Mouse (Mus musculus) MEL (cell line): ENCODE measurements around the gene Srsf6. TPM values are rescaled to one million over a fixed set of nuclear protein-coding genes. Genes with fewer than 3 reads are reported as not detected.

Source experiments
- DNase-seq: peaks from one replicate; pipeline ENCODE4 v3.0.0; 2011; ENCODE audit warnings: low read depth, low spot score
- H3K27ac ChIP-seq: 2 replicates; pipeline ENCODE4 v1.5.1; 2012; ENCODE audit warnings: low read depth, mild to moderate bottlenecking, control low read depth, low read length, moderate library complexity; ENCODE audit not compliant: control insufficient read depth
- H3K27me3 ChIP-seq, 2 experiments: fragments of 150-350 bp in 1 of 2; sonication (generic) in 1 of 2; 2 replicates each; pipeline ENCODE4 v1.6.1; 2012; ENCODE audit warnings: low read length in 2 of 2, mild to moderate bottlenecking in 2 of 2, improper control_type of control experiment in 1 of 2, moderate library complexity in 1 of 2; ENCODE audit not compliant: insufficient read depth in 2 of 2, control insufficient read depth in 1 of 2
- H3K36me3 ChIP-seq, 2 experiments: 2 replicates each; pipeline ENCODE4 v1.6.1; 2012 to 2014; ENCODE audit warnings: low read length in 2 of 2, improper control_type of control experiment in 1 of 2, inconsistent platforms in 1 of 2, mild to moderate bottlenecking in 1 of 2; ENCODE audit not compliant: insufficient read depth in 2 of 2, control insufficient read depth in 1 of 2
- H3K4me1 ChIP-seq, 2 experiments: fragments of 150-350 bp in 1 of 2; sonication (generic) in 1 of 2; 2 replicates each; pipeline ENCODE4 v1.6.1; 2012; ENCODE audit warnings: low read length in 2 of 2, improper control_type of control experiment in 1 of 2, mild to moderate bottlenecking in 1 of 2; ENCODE audit not compliant: insufficient read depth in 2 of 2, control insufficient read depth in 1 of 2
- H3K4me3 ChIP-seq, 2 experiments: fragments of 150-350 bp in 1 of 2; sonication (generic) in 1 of 2; 2 replicates each; pipeline ENCODE4 v1.5.1; 2012; ENCODE audit warnings: low read depth in 2 of 2, low read length in 2 of 2, mild to moderate bottlenecking in 2 of 2, moderate library complexity in 2 of 2, control low read depth in 1 of 2, improper control_type of control experiment in 1 of 2; ENCODE audit not compliant: control insufficient read depth in 1 of 2, insufficient read depth in 1 of 2
- H3K79me2 ChIP-seq: 2 replicates; pipeline ENCODE4 v1.6.1; 2012; ENCODE audit warnings: mild to moderate bottlenecking, low read length, moderate library complexity; ENCODE audit not compliant: control insufficient read depth, poor library complexity, insufficient read depth
- H3K9ac ChIP-seq: 2 replicates; pipeline ENCODE4 v1.6.1; 2012; ENCODE audit warnings: low read depth, mild to moderate bottlenecking, control low read depth, low read length, moderate library complexity; ENCODE audit not compliant: control insufficient read depth, poor library complexity, severe bottlenecking
- H3K9me3 ChIP-seq: fragments of 150-350 bp; sonication (generic); replicated peaks from 2 replicates; pipeline ENCODE4 v1.6.1; 2012; ENCODE audit warnings: mild to moderate bottlenecking, low read length, improper control_type of control experiment, moderate library complexity; ENCODE audit not compliant: insufficient read depth
- CHD1 ChIP-seq: IDR thresholded peaks from 2 replicates; pipeline ENCODE4 v1.6.1; 2012; ENCODE audit warnings: low read depth, mild to moderate bottlenecking, inconsistent platforms, low read length, improper control_type of control experiment
- CHD2 ChIP-seq: IDR thresholded peaks from 2 replicates; pipeline ENCODE4 v1.6.1; 2011; ENCODE audit warnings: low read length, improper control_type of control experiment
- CTCF ChIP-seq, 3 experiments: IDR thresholded peaks in 2 of 3; conservative IDR thresholded peaks in 1 of 3; 2 replicates each; pipeline ENCODE4 v1.5.1; 2011 to 2012; ENCODE audit warnings: low read length in 3 of 3, low read depth in 2 of 3, mild to moderate bottlenecking in 2 of 3, improper control_type of control experiment in 1 of 3, inconsistent platforms in 1 of 3, mixed read lengths in 1 of 3, moderate library complexity in 1 of 3; ENCODE audit not compliant: control insufficient read depth in 1 of 3, insufficient read depth in 1 of 3, poor library complexity in 1 of 3, severe bottlenecking in 1 of 3
- EP300 ChIP-seq, 2 experiments: IDR thresholded peaks; 2 replicates each; pipeline ENCODE4 v1.6.1; 2011; ENCODE audit warnings: improper control_type of control experiment in 2 of 2, low read length in 2 of 2, low read depth in 1 of 2, mild to moderate bottlenecking in 1 of 2
- GABPA ChIP-seq: IDR thresholded peaks from 2 replicates; pipeline ENCODE4 v1.6.1; 2012; ENCODE audit warnings: low read depth, mild to moderate bottlenecking, inconsistent platforms, low read length, improper control_type of control experiment, moderate library complexity
- GATA1 ChIP-seq: IDR thresholded peaks from 2 replicates; pipeline ENCODE4 v1.6.1; 2011; ENCODE audit warnings: low read depth, low read length, improper control_type of control experiment
- HCFC1 ChIP-seq: IDR thresholded peaks from 2 replicates; pipeline ENCODE4 v1.6.1; 2012; ENCODE audit warnings: low read depth, mild to moderate bottlenecking, inconsistent platforms, low read length, improper control_type of control experiment, moderate library complexity
- JUND ChIP-seq: IDR thresholded peaks from 2 replicates; pipeline ENCODE4 v1.6.1; 2011; ENCODE audit warnings: low read depth, mild to moderate bottlenecking, improper control_type of control experiment, low read length
- KAT2A ChIP-seq: conservative IDR thresholded peaks from 2 replicates; pipeline ENCODE4 v1.6.1; 2012; ENCODE audit warnings: low read depth, low read length, improper control_type of control experiment, inconsistent platforms
- MAFK ChIP-seq: IDR thresholded peaks from 2 replicates; pipeline ENCODE4 v1.6.1; 2011; ENCODE audit warnings: low read depth, mild to moderate bottlenecking, low read length, improper control_type of control experiment, borderline replicate concordance
- MAX ChIP-seq: IDR thresholded peaks from 2 replicates; pipeline ENCODE4 v1.6.1; 2011; ENCODE audit warnings: low read length, improper control_type of control experiment
- MAZ ChIP-seq: IDR thresholded peaks from 2 replicates; pipeline ENCODE4 v1.6.1; 2012; ENCODE audit warnings: low read depth, mild to moderate bottlenecking, inconsistent platforms, low read length, improper control_type of control experiment
- MXI1 ChIP-seq: IDR thresholded peaks from 2 replicates; pipeline ENCODE4 v1.6.1; 2011; ENCODE audit warnings: mild to moderate bottlenecking, low read depth, low read length, improper control_type of control experiment
- MYB ChIP-seq: IDR thresholded peaks from 2 replicates; pipeline ENCODE4 v1.6.1; 2011; ENCODE audit warnings: mild to moderate bottlenecking, low read depth, low read length, improper control_type of control experiment
- MYC ChIP-seq: IDR thresholded peaks from 2 replicates; pipeline ENCODE4 v1.6.1; 2011; ENCODE audit warnings: low read depth, mild to moderate bottlenecking, low read length, improper control_type of control experiment, moderate library complexity
- NRF1 ChIP-seq: IDR thresholded peaks from 2 replicates; pipeline ENCODE4 v1.6.1; 2014; ENCODE audit warnings: low read depth, mild to moderate bottlenecking, inconsistent platforms, low read length, improper control_type of control experiment, moderate library complexity; ENCODE audit not compliant: poor library complexity, insufficient read depth, severe bottlenecking
- POLR2A ChIP-seq, 2 experiments: IDR thresholded peaks; 2 replicates each; pipeline ENCODE4 v1.6.1; 2011 to 2012; ENCODE audit warnings: low read length in 2 of 2, mild to moderate bottlenecking in 2 of 2, control low read depth in 1 of 2, improper control_type of control experiment in 1 of 2, low read depth in 1 of 2, moderate library complexity in 1 of 2; ENCODE audit not compliant: control insufficient read depth in 1 of 2, insufficient read depth in 1 of 2, poor library complexity in 1 of 2
- POLR2AphosphoS2 ChIP-seq: IDR thresholded peaks from 2 replicates; pipeline ENCODE4 v1.6.1; 2011; ENCODE audit warnings: low read length, improper control_type of control experiment
- POLR2AphosphoS5 ChIP-seq: IDR thresholded peaks from 2 replicates; pipeline ENCODE4 v1.6.1; 2012; ENCODE audit warnings: low read depth, borderline replicate concordance, mild to moderate bottlenecking, inconsistent platforms, low read length, moderate library complexity, mixed read lengths
- SIN3A ChIP-seq: IDR thresholded peaks from 2 replicates; pipeline ENCODE4 v1.6.1; 2012; ENCODE audit warnings: low read length, improper control_type of control experiment, inconsistent platforms
- SMC3 ChIP-seq: IDR thresholded peaks from 2 replicates; pipeline ENCODE4 v1.6.1; 2011; ENCODE audit warnings: low read depth, low read length, improper control_type of control experiment
- TCF12 ChIP-seq: IDR thresholded peaks from 2 replicates; pipeline ENCODE4 v1.6.1; 2014; ENCODE audit warnings: low read depth, mild to moderate bottlenecking, inconsistent platforms, low read length, improper control_type of control experiment, moderate library complexity
- UBTF ChIP-seq: IDR thresholded peaks from 2 replicates; pipeline ENCODE4 v1.6.1; 2012; ENCODE audit warnings: low read depth, mild to moderate bottlenecking, inconsistent platforms, low read length, improper control_type of control experiment, moderate library complexity, borderline replicate concordance; ENCODE audit not compliant: insufficient read depth
- USF1 ChIP-seq: IDR thresholded peaks from 2 replicates; pipeline ENCODE4 v1.6.1; 2014; ENCODE audit warnings: low read depth, mild to moderate bottlenecking, inconsistent platforms, low read length, improper control_type of control experiment, moderate library complexity
- USF2 ChIP-seq, 2 experiments: IDR thresholded peaks; 2 replicates each; pipeline ENCODE4 v1.6.1; 2011 to 2012; ENCODE audit warnings: improper control_type of control experiment in 2 of 2, low read length in 2 of 2, borderline replicate concordance in 1 of 2, inconsistent platforms in 1 of 2, low read depth in 1 of 2, mild to moderate bottlenecking in 1 of 2; ENCODE audit not compliant: insufficient read depth in 1 of 2
- ZC3H11A ChIP-seq: IDR thresholded peaks from 2 replicates; pipeline ENCODE4 v1.6.1; 2012; ENCODE audit warnings: low read depth, mild to moderate bottlenecking, inconsistent platforms, low read length, improper control_type of control experiment
- ZNF384 ChIP-seq: IDR thresholded peaks from 2 replicates; pipeline ENCODE4 v1.6.1; 2012; ENCODE audit warnings: low read depth, mild to moderate bottlenecking, inconsistent platforms, low read length, improper control_type of control experiment
- polyA plus RNA-seq, 2 experiments: library from polyadenylated mRNA; stranded (reverse) in 1 of 2; unstranded in 1 of 2; fragments of >175 nt in 1 of 2; fragments of >200 nt in 1 of 2; gene quantifications; 2 replicates each; pipeline versions ENCODE4 v1.2.1 to v1.2.4; 2012; ENCODE audit warnings: low replicate concordance in 2 of 2, low read depth in 1 of 2; ENCODE audit not compliant: insufficient read length in 2 of 2, insufficient read depth in 1 of 2, missing spikeins in 1 of 2
- total RNA-seq: library from RNA; depleted of rRNA; stranded (reverse); fragments of 300-350 nt; gene quantifications from 2 replicates; pipeline ENCODE4 v1.2.3, GENCODE M21; 2012

The Srsf6 gene
- total and polyA plus RNA-seq, 3 experiments, result 69.2 to 284 (median 173) TPM

DNA sequence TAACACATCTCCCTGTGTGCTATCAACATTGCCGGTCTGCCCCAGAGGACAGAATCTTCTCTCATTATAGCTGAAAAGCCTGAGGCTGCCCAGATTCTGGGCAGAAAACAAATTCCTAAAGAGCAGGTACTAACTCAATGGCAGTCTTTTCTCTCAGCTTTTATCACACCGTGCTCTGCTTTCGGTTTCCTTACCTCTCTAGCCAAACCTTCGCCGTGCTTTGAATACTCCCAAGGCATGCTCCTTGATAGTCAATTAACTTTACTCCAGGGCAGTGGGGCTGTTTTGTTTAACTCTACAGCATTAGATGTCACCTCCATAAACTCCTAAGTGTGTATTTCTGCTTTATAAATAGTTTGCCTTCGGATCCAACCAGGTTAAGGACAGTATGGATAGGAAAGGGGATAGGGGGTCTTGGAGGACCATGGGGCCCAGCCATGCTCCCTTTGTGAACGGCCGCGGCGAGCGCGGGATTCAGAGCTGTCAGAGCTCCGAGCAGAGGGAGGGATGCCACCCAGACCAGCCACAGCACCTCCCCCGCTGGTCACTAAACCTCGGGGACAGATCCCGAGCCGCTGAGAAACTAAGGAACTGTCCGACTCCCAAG lies 709 bp upstream of the Srsf6 start:
- TF ChIP-seq HCFC1 (no peak), POLR2A (IDR thresholded peaks at IDR 0.05; ENCODE audit: control insufficient read depth in 1 of 2, insufficient read depth in 1 of 2, low read depth in 1 of 2, low read length in 2 of 2, poor library complexity in 1 of 2) (peak in 1 of 2 experiments; percentile 49; a peak in 1 of 4 replicates), POLR2AphosphoS2 (no peak), MYC (no peak), KAT2A (no peak)
- TF ChIP-seq, all 39 proteins: peak for 1
- peaks cover 26% of the 10 kb centered on the region for H3K79me2 ChIP-seq
- no peaks in the 10 kb centered on the region for H3K27me3 ChIP-seq
- H3K4me3 ChIP-seq, result peak overlapping the region; percentile 69 to 78
- peaks cover 23 to 32% of the 10 kb centered on the region in 2 experiments for H3K36me3 ChIP-seq
- no peaks in the 10 kb centered on the region for H3K9me3 ChIP-seq
- H3K4me1 ChIP-seq, result peaks cover 0 to 22% of the 10 kb centered on the region in 2 experiments
- DNase-seq, result no peak
- peak overlapping the region; percentile 99 for H3K27ac ChIP-seq
- H3K9ac ChIP-seq, result peak overlapping the region; percentile 100

DNA sequence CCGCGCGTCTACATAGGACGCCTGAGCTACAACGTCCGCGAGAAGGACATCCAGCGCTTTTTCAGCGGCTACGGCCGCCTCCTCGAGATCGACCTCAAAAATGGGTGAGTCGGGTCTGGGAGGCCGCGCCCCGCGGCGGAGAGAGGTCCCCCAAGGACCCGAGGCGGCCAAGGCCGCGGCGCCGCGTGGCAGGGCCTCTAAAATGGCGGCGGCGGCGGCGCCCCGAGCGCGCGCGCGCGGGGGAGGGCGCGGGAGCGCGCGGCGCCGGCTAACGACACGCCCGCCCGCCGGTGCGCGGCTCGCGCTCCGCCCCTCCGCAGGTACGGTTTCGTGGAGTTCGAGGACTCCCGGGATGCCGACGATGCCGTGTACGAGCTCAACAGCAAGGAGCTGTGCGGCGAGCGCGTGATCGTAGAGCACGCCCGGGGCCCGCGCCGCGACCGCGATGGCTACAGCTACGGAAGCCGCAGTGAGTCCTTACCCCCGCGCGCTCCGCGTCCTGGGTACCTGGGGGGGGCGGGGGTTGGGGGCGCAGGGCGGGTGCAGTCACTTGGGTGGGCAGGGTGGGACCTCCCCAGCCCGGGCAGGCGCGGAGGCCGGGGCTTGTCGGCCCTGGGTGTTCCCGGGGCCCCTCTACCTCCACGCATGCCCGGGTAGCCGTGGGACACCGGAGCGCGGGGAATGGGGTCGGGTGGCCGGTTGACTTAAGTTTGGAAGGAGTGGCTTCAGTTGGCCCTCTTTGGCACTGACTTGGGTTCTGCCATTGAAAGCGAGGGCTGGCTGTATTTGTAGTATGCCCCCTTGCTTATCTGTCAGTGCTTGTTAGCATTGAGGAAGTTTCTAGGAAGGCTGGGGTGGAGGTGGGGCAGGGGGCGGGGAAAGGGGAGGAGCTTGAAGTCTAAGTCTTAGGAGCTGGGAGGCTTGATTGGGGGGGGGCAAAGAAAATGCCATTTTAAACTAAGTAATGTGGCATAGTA lies 634 bp downstream of the Srsf6 start:
- H3K9me3 ChIP-seq, result no peaks in the 10 kb centered on the region
- peaks cover 26% of the 10 kb centered on the region for H3K79me2 ChIP-seq
- peak; percentile 89 for DNase-seq
- H3K27me3 ChIP-seq, result no peaks in the 10 kb centered on the region
- peak overlapping the region; percentile 94 to 99 for H3K4me3 ChIP-seq
- H3K27ac ChIP-seq, result peak overlapping the region; percentile 91
- H3K4me1 ChIP-seq, result peaks cover 0 to 22% of the 10 kb centered on the region in 2 experiments
- H3K9ac ChIP-seq, result peak overlapping the region; percentile 100
- H3K36me3 ChIP-seq, result peaks cover 35 to 39% of the 10 kb centered on the region in 2 experiments
- TF ChIP-seq CHD1 (no peak), CHD2 (no peak), ZC3H11A (no peak), JUND (no peak), POLR2A (IDR thresholded peaks at IDR 0.05; ENCODE audit: control insufficient read depth in 1 of 2, insufficient read depth in 1 of 2, low read depth in 1 of 2, low read length in 2 of 2, poor library complexity in 1 of 2) (peak; percentile 37 to 49; a peak in 3 of 4 replicates), USF2 (IDR thresholded peaks at IDR 0.05; ENCODE audit: borderline replicate concordance in 1 of 2, insufficient read depth in 1 of 2, low read depth in 1 of 2, low read length in 2 of 2) (no peak), POLR2AphosphoS2 (no peak), POLR2AphosphoS5 (no peak), MAFK (no peak), SMC3 (no peak), MAZ (0 out of 2 replicates have a peak, but pooled peaks have one; percentile 15), HCFC1 (no peak; the same call in none of the 2 replicates), SIN3A (peak; percentile 61), MXI1 (no peak; the same call in 1 of the 2 replicates), NRF1 (no peak), GATA1 (no peak; the same call in 1 of the 2 replicates), UBTF (no peak), MYB (no peak), ZNF384 (no peak), TCF12 (peak; percentile 29; the same call in 1 of the 2 replicates), MAX (peak; percentile 77), MYC (peak; percentile 53), GABPA (no peak), CTCF (IDR thresholded peaks at IDR 0.05 in 2 of 3, conservative IDR thresholded peaks at IDR 0.05 in 1 of 3; ENCODE audit: control insufficient read depth in 1 of 3, insufficient read depth in 1 of 3, low read depth in 2 of 3, low read length in 3 of 3, poor library complexity in 1 of 3, severe bottlenecking in 1 of 3) (no peak), USF1 (no peak), EP300 (IDR thresholded peaks at IDR 0.05; ENCODE audit: low read depth in 1 of 2, low read length in 2 of 2) (no peak)
